Mouse (Mus musculus) heart, embryonic 13.5 days (tissue): ENCODE measurements around the gene B4galnt4. TPM values are rescaled to one million over a fixed set of nuclear protein-coding genes. Genes with fewer than 3 reads are reported as not detected.
A peak's percentile ranks its signal among the peaks of the same experiment; 100 is the strongest.

Source experiments
- ATAC-seq: fragments of 200-750 bp; cut with Nextera tagmentation; 2 replicates; pipeline ENCODE4 v1.8.0; 2017; ENCODE audit warnings: moderate TSS enrichment; ENCODE audit not compliant: insufficient number of reproducible peaks, low FRiP score, low TSS enrichment; ENCODE audit errors: extremely low read depth
- H3K27ac ChIP-seq: fragments of 300-500 bp; sonication (generic); replicated peaks from 2 replicates; pipeline ENCODE4 v1.5.1; 2015; ENCODE audit warnings: moderate library complexity, mild to moderate bottlenecking, inconsistent platforms
- H3K27me3 ChIP-seq: fragments of 300-500 bp; sonication (generic); replicated peaks from 2 replicates; pipeline ENCODE4 v1.6.1; 2015; ENCODE audit warnings: mild to moderate bottlenecking, inconsistent platforms
- H3K36me3 ChIP-seq: fragments of 300-500 bp; sonication (generic); 2 replicates; pipeline ENCODE4 v1.6.1; 2015; ENCODE audit warnings: mild to moderate bottlenecking, inconsistent platforms
- H3K4me1 ChIP-seq: fragments of 300-500 bp; sonication (generic); 2 replicates; pipeline ENCODE4 v1.6.1; 2015; ENCODE audit warnings: inconsistent platforms
- H3K4me2 ChIP-seq: fragments of 300-500 bp; sonication (generic); 2 replicates; pipeline ENCODE4 v1.6.1; 2015; ENCODE audit warnings: inconsistent platforms, mild to moderate bottlenecking, moderate library complexity
- H3K4me3 ChIP-seq: fragments of 300-500 bp; sonication (generic); 2 replicates; pipeline ENCODE4 v1.5.1; 2015; ENCODE audit warnings: moderate library complexity, mild to moderate bottlenecking, inconsistent platforms
- H3K9ac ChIP-seq: fragments of 300-500 bp; sonication (generic); 2 replicates; pipeline ENCODE4 v1.6.1; 2015; ENCODE audit warnings: inconsistent platforms, mild to moderate bottlenecking, moderate library complexity
- H3K9me3 ChIP-seq: fragments of 300-500 bp; sonication (generic); 2 replicates; pipeline ENCODE4 v1.6.1; 2016; ENCODE audit warnings: inconsistent platforms
- WGBS: fragments of 180-500 bp; shearing (Covaris S2); methylation state at CpG from one replicate; pipeline ENCODE4 v1.1.7; 2015; ENCODE audit warnings: mixed read lengths; 5-methylcytosine and 5-hydroxymethylcytosine counted together
- polyA plus RNA-seq: library from polyadenylated mRNA; unstranded; fragments of >200 nt; fragmentation: Nextera tagmentation; extraction: Ambion mirVana; gene quantifications from 2 replicates; pipeline ENCODE4 v1.2.1, GENCODE M21; 2015

B4galnt4 gene
- polyA plus RNA-seq, 1 experiment from 2014 or later = 2.7 TPM

- Histone ChIP-seq H3K27me3 (peaks cover 90% of the 10 kb centered on the region), H3K4me3 (no peak overlapping the region), H3K4me2 (no peak overlapping the region), H3K27ac (no peak overlapping the region), H3K9me3 (no peaks in the 10 kb centered on the region), H3K4me1 (no peaks in the 10 kb centered on the region), H3K9ac (no peak overlapping the region), H3K36me3 (no peaks in the 10 kb centered on the region)
- ATAC-seq = no peak
- 79% methylated on average over 4 of the region's 4 CpGs for WGBS
Observed at GRCm38 (mm10) chr7:141078876-141079275, 18.0 kb downstream of the B4galnt4 start.

- ATAC-seq = no peak
- H3K9me3 ChIP-seq = no peaks in the 10 kb centered on the region
- no peak overlapping the region for H3K27ac ChIP-seq
- H3K9ac ChIP-seq = 0 out of 2 replicates have a peak overlapping the region, but pooled peaks have one; percentile 3
- no peak overlapping the region for H3K4me2 ChIP-seq
- no peaks in the 10 kb centered on the region for H3K36me3 ChIP-seq
- no peak overlapping the region for H3K4me3 ChIP-seq
- H3K27me3 ChIP-seq = peaks cover 85% of the 10 kb centered on the region
- H3K4me1 ChIP-seq = no peaks in the 10 kb centered on the region
- WGBS = 20% methylated on average over 34 of the region's 34 CpGs
Observed at GRCm38 (mm10) chr7:141079481-141080449, 18.9 kb downstream of the B4galnt4 start.

DNA sequence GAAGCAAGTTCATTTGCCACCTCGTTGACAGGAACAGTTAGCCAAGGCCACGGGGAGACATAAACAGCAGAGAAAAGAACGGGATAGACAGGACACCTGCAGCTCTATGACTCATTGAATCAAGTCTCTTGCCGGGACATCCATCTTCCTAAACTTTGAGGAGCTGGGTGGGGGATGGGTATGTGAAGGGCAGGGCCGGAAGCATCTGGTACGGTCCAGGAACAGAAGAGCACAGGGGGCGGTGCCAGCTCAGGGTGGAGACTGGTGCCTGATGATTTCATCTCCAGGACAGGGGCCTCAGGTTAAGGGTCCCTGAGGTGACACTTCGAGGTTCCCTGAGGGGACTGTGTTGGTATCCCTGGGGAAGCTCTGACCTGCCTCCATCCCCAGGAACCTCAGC is 27.0 kb downstream of the B4galnt4 start:
- H3K36me3 ChIP-seq = no peaks in the 10 kb centered on the region
- no peak overlapping the region for H3K4me2 ChIP-seq
- peaks cover 69% of the 10 kb centered on the region for H3K27me3 ChIP-seq
- H3K4me3 ChIP-seq = no peak overlapping the region
- no peaks in the 10 kb centered on the region for H3K9me3 ChIP-seq
- H3K9ac ChIP-seq = no peak overlapping the region
- 21% methylated on average over 8 of the region's 8 CpGs for WGBS
- H3K4me1 ChIP-seq = peaks cover 15% of the 10 kb centered on the region
- no peak overlapping the region for H3K27ac ChIP-seq
- ATAC-seq = no peak

DNA sequence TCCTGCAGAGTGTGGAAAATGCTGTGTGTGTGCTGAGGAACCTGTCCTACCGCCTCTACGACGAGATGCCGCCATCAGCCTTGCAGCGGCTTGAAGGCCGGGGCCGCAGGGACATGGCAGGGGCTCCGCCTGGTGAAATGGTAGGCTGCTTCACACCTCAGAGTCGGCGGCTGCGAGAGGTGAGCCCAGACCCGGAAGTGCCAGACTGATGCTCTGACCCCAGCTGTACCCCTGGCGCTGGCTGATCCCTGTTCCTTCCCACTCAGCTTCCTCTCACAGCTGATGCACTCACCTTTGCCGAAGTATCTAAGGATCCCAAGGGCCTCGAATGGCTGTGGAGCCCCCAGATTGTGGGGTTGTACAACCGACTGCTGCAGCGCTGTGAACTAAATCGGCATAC is 27.6 kb downstream of the B4galnt4 start:
- H3K4me1 ChIP-seq = peaks cover 15% of the 10 kb centered on the region
- peak overlapping the region; percentile 26 for H3K4me3 ChIP-seq
- 7% methylated on average over 18 of the region's 18 CpGs for WGBS
- H3K9me3 ChIP-seq = no peaks in the 10 kb centered on the region
- no peak overlapping the region for H3K27ac ChIP-seq
- 0 out of 2 replicates have a peak overlapping the region, but pooled peaks have one; percentile 19 for H3K9ac ChIP-seq
- no peak for ATAC-seq
- peak overlapping the region; percentile 51 for H3K4me2 ChIP-seq
- H3K27me3 ChIP-seq = peaks cover 69% of the 10 kb centered on the region
- no peaks in the 10 kb centered on the region for H3K36me3 ChIP-seq

DNA sequence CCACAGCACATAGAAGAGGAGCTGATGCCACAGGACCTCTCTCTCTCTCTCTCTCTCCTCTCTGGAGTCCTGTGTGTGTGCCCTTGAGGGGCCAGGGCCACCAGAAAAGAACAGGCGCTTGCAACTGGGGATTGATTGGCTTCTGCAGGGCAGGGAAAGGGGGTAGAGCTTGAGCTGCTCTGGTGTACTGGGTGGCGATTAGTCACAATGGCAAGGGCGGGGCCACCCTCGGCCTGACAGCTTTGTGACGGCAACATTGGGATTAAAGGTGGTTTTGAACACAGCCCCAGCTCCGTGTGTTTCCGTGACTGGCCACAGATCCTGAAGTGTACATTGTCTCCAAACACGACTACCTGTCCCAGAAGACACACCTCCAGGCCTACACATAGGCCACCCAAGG is 29.3 kb downstream of the B4galnt4 start:
- H3K9ac ChIP-seq = no peak overlapping the region
- no peak overlapping the region for H3K4me2 ChIP-seq
- WGBS = 60% methylated on average over 8 of the region's 8 CpGs
- H3K27ac ChIP-seq = no peak overlapping the region
- ATAC-seq = no peak
- no peaks in the 10 kb centered on the region for H3K9me3 ChIP-seq
- no peaks in the 10 kb centered on the region for H3K36me3 ChIP-seq
- H3K4me1 ChIP-seq = peaks cover 15% of the 10 kb centered on the region
- H3K27me3 ChIP-seq = peaks cover 77% of the 10 kb centered on the region
- H3K4me3 ChIP-seq = no peak overlapping the region

DNA sequence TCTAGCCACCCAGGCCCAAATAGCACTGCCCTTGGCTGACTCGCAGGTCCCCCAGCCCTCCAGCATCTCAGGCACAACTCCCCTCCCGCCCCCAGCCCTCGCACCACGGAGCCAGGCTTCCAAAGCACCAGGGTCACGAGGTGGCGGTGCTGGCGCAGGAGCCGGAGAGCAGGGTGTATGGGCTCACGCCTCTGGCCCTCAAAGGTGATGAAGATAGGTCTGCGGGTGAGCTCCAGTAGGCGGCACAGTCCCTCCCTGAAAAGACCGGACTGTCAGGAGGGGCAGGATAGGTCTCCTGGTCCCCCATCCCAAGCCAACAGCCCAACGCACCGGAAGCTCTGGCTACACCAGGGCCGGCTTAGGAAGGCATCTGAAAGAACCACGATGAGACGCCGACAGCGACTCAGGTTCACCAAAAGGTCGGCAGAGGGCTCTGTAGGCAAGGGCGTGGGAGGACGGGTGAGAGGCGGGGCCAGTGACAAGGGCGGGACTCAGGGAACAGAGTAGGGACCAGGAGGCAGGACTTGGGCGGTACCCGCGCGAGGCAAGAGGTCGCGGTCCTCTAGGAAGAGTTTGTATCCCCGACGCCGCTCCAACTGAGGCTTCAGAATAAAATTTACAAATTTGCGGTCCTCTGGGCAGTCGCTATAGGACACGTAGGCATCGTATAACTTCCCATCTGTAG is 31.3 kb downstream of the B4galnt4 start:
- 5% methylated on average over 37 of the region's 37 CpGs for WGBS
- H3K27me3 ChIP-seq = peaks cover 74% of the 10 kb centered on the region

DNA sequence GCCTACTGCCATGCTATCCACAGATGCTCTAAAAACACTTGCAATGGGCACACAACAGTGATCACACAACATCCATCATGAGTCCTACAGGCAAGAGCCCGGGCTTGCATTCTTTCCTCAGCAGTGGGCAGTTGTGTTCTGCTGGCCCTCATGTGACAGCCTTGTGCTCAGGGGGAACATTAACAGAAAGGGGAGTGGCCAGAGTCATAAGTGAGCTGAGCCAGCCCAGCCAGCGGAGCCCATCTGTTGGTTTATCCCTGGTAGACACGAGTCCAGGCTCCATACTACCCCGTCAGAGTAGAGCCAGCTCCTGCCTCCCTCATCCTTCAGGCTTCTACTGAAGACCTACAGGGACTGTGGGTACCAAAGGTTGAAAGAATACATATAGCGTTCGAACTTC is 33.0 kb downstream of the B4galnt4 start:
- WGBS = 75% methylated on average over 6 of the region's 6 CpGs
- no peak for ATAC-seq
- peaks cover 15% of the 10 kb centered on the region for H3K4me1 ChIP-seq
- no peak overlapping the region for H3K4me2 ChIP-seq
- H3K4me3 ChIP-seq = no peak overlapping the region
- no peak overlapping the region for H3K9ac ChIP-seq
- no peaks in the 10 kb centered on the region for H3K36me3 ChIP-seq
- no peaks in the 10 kb centered on the region for H3K9me3 ChIP-seq
- no peak overlapping the region for H3K27ac ChIP-seq
- H3K27me3 ChIP-seq = peaks cover 74% of the 10 kb centered on the region

More for the DNA sequence above, 31.3 kb downstream of the B4galnt4 start:
- Histone ChIP-seq H3K4me2 (peak overlapping the region; percentile 65), H3K4me3 (peak overlapping the region; percentile 28), H3K9ac (peak overlapping the region; percentile 61), H3K36me3 (no peaks in the 10 kb centered on the region), H3K9me3 (no peaks in the 10 kb centered on the region), H3K4me1 (peaks cover 22% of the 10 kb centered on the region), H3K27ac (no peak overlapping the region)
- peak; percentile 82 for ATAC-seq

GRCm38 (mm10) chr7:141094487-141095205 is 33.7 kb downstream of the B4galnt4 start:
- no peak for ATAC-seq
- peaks cover 74% of the 10 kb centered on the region for H3K27me3 ChIP-seq
- H3K4me2 ChIP-seq = no peak overlapping the region
- peaks cover 19% of the 10 kb centered on the region for H3K4me1 ChIP-seq
- no peak overlapping the region for H3K9ac ChIP-seq
- no peak overlapping the region for H3K27ac ChIP-seq
- H3K9me3 ChIP-seq = no peaks in the 10 kb centered on the region
- no peaks in the 10 kb centered on the region for H3K36me3 ChIP-seq
- 66% methylated on average over 15 of the region's 15 CpGs for WGBS
- H3K4me3 ChIP-seq = no peak overlapping the region

DNA sequence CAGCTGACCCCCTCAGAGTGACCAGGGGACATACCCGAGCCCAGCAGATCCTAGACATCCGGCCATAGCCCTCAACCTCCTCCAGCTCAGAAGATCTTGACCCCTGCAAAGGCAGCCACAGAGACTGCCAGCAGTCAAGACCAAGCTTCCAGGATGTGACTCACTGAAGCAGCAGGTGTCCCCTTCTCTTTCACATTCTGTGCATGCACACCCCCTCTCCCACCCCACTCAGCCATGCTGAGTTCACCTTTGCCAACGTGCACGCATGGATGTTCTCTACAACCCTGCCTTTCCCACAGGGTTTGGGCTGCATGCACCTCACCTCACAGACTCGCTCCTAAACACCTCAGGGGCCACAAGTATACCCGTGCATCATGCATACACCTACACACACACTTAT is 35.1 kb downstream of the B4galnt4 start:
- H3K4me2 ChIP-seq = peak overlapping the region; percentile 37
- H3K27me3 ChIP-seq = peaks cover 74% of the 10 kb centered on the region
- H3K27ac ChIP-seq = no peak overlapping the region
- no peak for ATAC-seq
- H3K9me3 ChIP-seq = no peaks in the 10 kb centered on the region
- 73% methylated on average over 6 of the region's 6 CpGs for WGBS
- no peak overlapping the region for H3K9ac ChIP-seq
- 0 out of 2 replicates have a peak overlapping the region, but pooled peaks have one; percentile 8 for H3K4me3 ChIP-seq
- no peaks in the 10 kb centered on the region for H3K36me3 ChIP-seq
- H3K4me1 ChIP-seq = peaks cover 27% of the 10 kb centered on the region

DNA sequence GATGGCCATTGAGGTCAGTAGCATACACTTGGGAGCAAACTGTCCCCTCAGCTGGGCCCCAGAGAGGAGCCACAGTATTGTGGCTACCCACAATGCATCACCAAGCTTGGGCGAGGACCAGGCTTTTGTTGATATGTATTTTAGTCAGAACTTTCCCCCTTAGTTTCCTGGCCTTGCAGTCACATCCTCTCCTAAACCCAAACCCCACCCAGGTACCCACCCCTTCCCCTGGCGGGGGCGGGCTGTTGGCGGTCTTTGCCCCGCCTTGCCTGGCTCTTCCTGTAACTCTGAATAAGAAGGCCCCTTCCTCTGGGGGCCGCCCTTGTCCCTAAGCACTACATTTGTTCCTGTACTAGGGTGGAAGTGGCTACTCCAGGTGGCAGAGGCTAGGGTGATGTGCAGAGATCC is 35.7 kb downstream of the B4galnt4 start:
- H3K27ac ChIP-seq = no peak overlapping the region
- 0 out of 2 replicates have a peak overlapping the region, but pooled peaks have one; percentile 17 for H3K9ac ChIP-seq
- peak overlapping the region; percentile 37 for H3K4me2 ChIP-seq
- no peak for ATAC-seq
- H3K4me1 ChIP-seq = peaks cover 27% of the 10 kb centered on the region
- H3K9me3 ChIP-seq = no peaks in the 10 kb centered on the region
- WGBS = 22% methylated on average over 6 of the region's 6 CpGs
- peak overlapping the region; percentile 8; the same call in 1 of the 2 replicates for H3K4me3 ChIP-seq
- H3K36me3 ChIP-seq = no peaks in the 10 kb centered on the region
- peaks cover 74% of the 10 kb centered on the region for H3K27me3 ChIP-seq

- Histone ChIP-seq H3K9me3 (no peaks in the 10 kb centered on the region), H3K4me2 (no peak overlapping the region), H3K36me3 (no peaks in the 10 kb centered on the region), H3K9ac (no peak overlapping the region), H3K27ac (no peak overlapping the region), H3K4me3 (no peak overlapping the region), H3K4me1 (peaks cover 24% of the 10 kb centered on the region), H3K27me3 (peaks cover 78% of the 10 kb centered on the region)
- WGBS = 77% methylated on average over 5 of the region's 5 CpGs
- no peak for ATAC-seq
Observed at GRCm38 (mm10) chr7:141097177-141097576, 36.3 kb downstream of the B4galnt4 start.
